16 mouse cellular contexts compared by ENCODE assay signal in genomic region chr19:57606351-57606750, GRCm38 (mm10).
"Had no signal": no experiment of that assay in that cellular context is flagged by ENCODE, and none has a peak within 500 bp of the region (broad histone marks: within the 10 kb centered on the region; RNA-seq: fewer than 3 reads in every experiment).

No protein-coding gene starts in this region.

- H3K27me3 ChIP-seq: neural tube, embryonic 13.5 days had no signal

- H3K9ac ChIP-seq: liver, embryonic 13.5 days; liver, postnatal 0 days; neural tube, embryonic 13.5 days had no signal

- H3K4me3 ChIP-seq: layer of hippocampus, adult 2 months; liver, embryonic 13.5 days; neural tube, embryonic 13.5 days had no signal

- H3K36me3 ChIP-seq: liver, embryonic 13.5 days; neural tube, embryonic 13.5 days had no signal

- H3K4me2 ChIP-seq: liver, embryonic 13.5 days; neural tube, embryonic 13.5 days had no signal

- H3K27ac ChIP-seq: layer of hippocampus, adult 2 months; liver, embryonic 13.5 days; neural tube, embryonic 13.5 days had no signal

- ATAC-seq: liver, postnatal 0 days; lung, postnatal 0 days had no signal

- H3K9me3 ChIP-seq: liver, embryonic 13.5 days; neural tube, embryonic 13.5 days had no signal

- DNase-seq: kidney, adult 18-20 months; kidney, postnatal 10 days; kidney, postnatal 4 days; liver; liver, embryonic 13.5 days; liver, postnatal 0 days; lung, postnatal 36 days; midbrain, embryonic 14.5 days; retina, postnatal 1 day; right cerebral cortex, postnatal 4 days; spleen, adult 18-20 months; thymus, adult 2 months; thymus, postnatal 36 days had no signal
